Mouse (Mus musculus) limb, embryonic 15.5 days (tissue): Measurements from ENCODE around the gene Ift122. TPM values are rescaled to one million over a fixed set of nuclear protein-coding genes. Genes with fewer than 3 reads are reported as not detected.
A peak's percentile ranks its signal among the peaks of the same experiment; 100 is the strongest.
"Not testable (repeated sequence)": the region's sequence is repeated elsewhere in the genome, so short reads cannot be mapped to it uniquely, and the experiment has no call there.

Source experiments
- ATAC-seq: fragments of 200-750 bp; cut with Nextera tagmentation; 2 replicates; pipeline ENCODE4 v1.8.0; 2017; ENCODE audit warnings: low read depth, moderate TSS enrichment; ENCODE audit not compliant: insufficient number of reproducible peaks, low FRiP score, low TSS enrichment
- H3K27ac ChIP-seq: fragments of 300-500 bp; sonication (generic); 2 replicates; pipeline ENCODE4 v1.5.1; 2015; ENCODE audit warnings: moderate library complexity, mild to moderate bottlenecking, inconsistent platforms
- H3K27me3 ChIP-seq: fragments of 300-500 bp; sonication (generic); 2 replicates; pipeline ENCODE4 v1.6.1; 2015; ENCODE audit warnings: inconsistent platforms
- H3K36me3 ChIP-seq: fragments of 300-500 bp; sonication (generic); 2 replicates; pipeline ENCODE4 v1.6.1; 2015; ENCODE audit warnings: inconsistent platforms
- H3K4me1 ChIP-seq: fragments of 300-500 bp; sonication (generic); 2 replicates; pipeline ENCODE4 v1.6.1; 2015; ENCODE audit warnings: inconsistent platforms
- H3K4me2 ChIP-seq: fragments of 300-500 bp; sonication (generic); 2 replicates; pipeline ENCODE4 v1.6.1; 2015; ENCODE audit warnings: mild to moderate bottlenecking, inconsistent platforms
- H3K4me3 ChIP-seq: fragments of 300-500 bp; sonication (generic); 2 replicates; pipeline ENCODE4 v1.5.1; 2015; ENCODE audit warnings: mild to moderate bottlenecking, inconsistent platforms
- H3K9ac ChIP-seq: fragments of 300-500 bp; sonication (generic); 2 replicates; pipeline ENCODE4 v1.6.1; 2015; ENCODE audit warnings: inconsistent platforms
- H3K9me3 ChIP-seq: fragments of 300-500 bp; sonication (generic); 2 replicates; pipeline ENCODE4 v1.6.1; 2016; ENCODE audit warnings: inconsistent platforms
- WGBS: fragments of 180-500 bp; shearing (Covaris S2); methylation state at CpG from one replicate; pipeline ENCODE4 v1.1.7; 2015; 5-methylcytosine and 5-hydroxymethylcytosine counted together
- polyA plus RNA-seq: library from polyadenylated mRNA; unstranded; fragments of >200 nt; fragmentation: Nextera tagmentation; extraction: Ambion mirVana; gene quantifications from 2 replicates; pipeline ENCODE4 v1.2.1, GENCODE M21; 2015

The Ift122 gene
- polyA plus RNA-seq, 1 experiment from 2014 or later: 19.6 TPM

DNA sequence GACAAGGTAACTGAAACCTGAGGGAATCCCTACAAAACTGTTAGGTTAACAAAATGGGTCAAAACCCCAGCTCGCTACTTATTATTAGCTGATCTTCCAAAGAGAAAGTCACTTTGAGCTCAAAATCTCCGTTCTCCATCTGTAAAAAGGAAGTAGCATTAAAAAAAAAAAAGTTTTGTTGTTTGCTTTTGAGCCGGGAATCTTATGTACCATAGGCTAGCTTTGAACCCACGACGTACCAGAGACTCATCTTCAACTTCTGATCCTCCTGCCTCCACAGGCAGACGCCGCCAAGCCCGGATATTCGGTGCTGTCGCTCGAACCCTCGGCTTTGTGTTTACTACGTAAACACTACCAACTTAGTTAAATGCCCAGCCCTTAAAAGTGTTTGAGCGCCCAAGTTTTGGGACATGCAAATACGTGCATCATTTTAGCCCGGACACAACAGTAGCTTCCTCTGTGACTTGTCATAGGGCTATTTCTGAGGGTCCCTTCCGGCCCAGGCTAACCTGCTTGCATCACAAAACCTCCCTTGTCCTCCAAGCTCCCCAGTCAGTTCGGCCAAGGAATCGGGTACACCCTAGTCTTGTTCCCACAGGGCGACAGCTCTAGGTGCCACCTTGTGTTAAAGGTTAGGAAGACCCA is 702 bp upstream of the Ift122 start:
- peak overlapping the region; percentile 46 for H3K9ac ChIP-seq
- no peaks in the 10 kb centered on the region for H3K9me3 ChIP-seq
- H3K27me3 ChIP-seq: no peaks in the 10 kb centered on the region
- H3K4me3 ChIP-seq: peak overlapping the region; percentile 66
- ATAC-seq: peak; percentile 7; the same call in 1 of the 2 replicates
- H3K27ac ChIP-seq: peak overlapping the region; percentile 89
- H3K36me3 ChIP-seq: peaks cover 13% of the 10 kb centered on the region
- H3K4me2 ChIP-seq: peak overlapping the region; percentile 75
- 6% methylated on average over 20 of the region's 20 CpGs for WGBS
- peaks cover 30% of the 10 kb centered on the region for H3K4me1 ChIP-seq

DNA sequence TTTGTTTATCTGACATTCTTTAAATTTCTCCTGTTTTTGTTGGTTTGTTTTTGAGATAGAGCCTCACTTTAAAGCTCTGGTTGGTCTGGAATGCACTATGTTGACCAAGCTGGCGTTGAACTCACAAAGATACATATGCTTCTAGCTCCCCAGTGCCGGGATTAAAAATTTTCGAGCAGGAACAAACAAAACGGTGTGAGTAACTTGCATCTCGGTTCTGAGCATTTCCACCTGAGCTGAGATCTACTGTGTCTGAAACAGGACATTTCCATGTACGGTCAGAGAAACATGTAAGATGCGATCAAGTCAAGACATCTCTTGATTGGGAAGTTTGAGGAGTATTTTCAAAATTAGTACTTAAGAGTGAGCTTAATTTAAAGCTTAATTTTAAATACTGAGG is 715 bp downstream of the Ift122 start:
- Histone ChIP-seq H3K9me3 (no peaks in the 10 kb centered on the region), H3K27me3 (no peaks in the 10 kb centered on the region), H3K4me2 (peak overlapping the region; percentile 75), H3K27ac (peak overlapping the region; percentile 90), H3K4me3 (peak overlapping the region; percentile 66), H3K4me1 (peaks cover 33% of the 10 kb centered on the region), H3K9ac (0 out of 2 replicates have a peak overlapping the region, but pooled peaks have one; percentile 39), H3K36me3 (peaks cover 4% of the 10 kb centered on the region; the same call in 1 of the 2 replicates)
- 46% methylated on average over 7 of the region's 7 CpGs for WGBS
- no peak for ATAC-seq

DNA sequence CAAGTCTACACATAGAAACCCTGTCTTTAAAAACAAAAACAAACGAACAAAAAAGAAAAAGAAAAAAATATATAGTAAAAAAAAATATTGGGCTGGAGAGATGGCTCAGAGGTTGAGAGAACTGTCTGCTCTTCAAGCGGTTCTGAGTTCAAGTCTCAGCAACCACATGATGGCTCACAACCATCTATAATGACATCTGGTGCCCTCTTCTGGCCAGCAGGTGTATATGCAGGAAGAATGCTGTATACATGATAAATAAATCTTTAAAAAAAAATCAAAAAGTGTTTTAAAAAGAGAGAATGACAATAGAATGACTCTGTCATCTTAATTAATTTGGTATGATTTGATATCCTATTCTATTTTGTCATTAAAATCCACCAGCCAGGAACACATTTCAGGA is 1.2 kb downstream of the Ift122 start:
- WGBS: 77% methylated on average over 2 of the region's 2 CpGs

DNA sequence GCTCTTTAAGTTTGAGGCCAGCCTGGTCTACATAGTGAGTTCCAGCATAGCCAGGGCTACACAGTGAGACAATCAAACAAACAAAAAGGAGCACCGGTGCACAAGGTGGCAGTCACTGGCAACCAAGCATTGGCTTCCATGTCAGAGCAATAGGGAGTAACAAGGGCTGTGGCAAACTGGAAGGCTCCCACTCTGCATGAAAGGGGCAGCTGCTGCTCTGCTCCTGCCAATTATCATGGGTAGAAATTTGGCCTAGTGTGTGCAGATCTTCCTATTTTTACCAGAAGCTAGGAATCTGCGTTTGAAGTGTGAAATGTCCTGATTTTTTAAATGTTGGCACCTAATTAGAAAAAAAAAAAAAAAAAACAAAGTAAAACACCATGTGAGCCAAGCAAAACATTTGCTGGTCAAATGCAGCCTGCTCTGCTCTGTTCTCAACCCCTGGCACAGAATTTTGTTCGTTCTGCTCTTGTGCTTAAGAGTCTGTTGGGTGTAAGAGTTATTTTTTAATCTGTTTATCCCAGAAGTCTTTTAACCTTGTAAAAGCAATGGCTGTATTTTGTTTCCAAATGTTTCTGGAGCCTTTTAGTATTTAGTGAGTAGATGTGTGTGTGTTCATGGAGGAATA is 2.6 kb downstream of the Ift122 start:
- Histone ChIP-seq H3K27ac (peak overlapping the region; percentile 65), H3K4me2 (no peak overlapping the region)
- 59% methylated on average over 3 of the region's 3 CpGs for WGBS

More for the DNA sequence above, 1.2 kb downstream of the Ift122 start:
- no peaks in the 10 kb centered on the region for H3K27me3 ChIP-seq
- no peaks in the 10 kb centered on the region for H3K9me3 ChIP-seq
- H3K4me2 ChIP-seq: no peak overlapping the region
- H3K9ac ChIP-seq: no peak overlapping the region
- no peaks in the 10 kb centered on the region for H3K36me3 ChIP-seq
- ATAC-seq: no peak
- H3K4me1 ChIP-seq: peaks cover 33% of the 10 kb centered on the region
- H3K27ac ChIP-seq: no peak overlapping the region
- H3K4me3 ChIP-seq: no peak overlapping the region

DNA sequence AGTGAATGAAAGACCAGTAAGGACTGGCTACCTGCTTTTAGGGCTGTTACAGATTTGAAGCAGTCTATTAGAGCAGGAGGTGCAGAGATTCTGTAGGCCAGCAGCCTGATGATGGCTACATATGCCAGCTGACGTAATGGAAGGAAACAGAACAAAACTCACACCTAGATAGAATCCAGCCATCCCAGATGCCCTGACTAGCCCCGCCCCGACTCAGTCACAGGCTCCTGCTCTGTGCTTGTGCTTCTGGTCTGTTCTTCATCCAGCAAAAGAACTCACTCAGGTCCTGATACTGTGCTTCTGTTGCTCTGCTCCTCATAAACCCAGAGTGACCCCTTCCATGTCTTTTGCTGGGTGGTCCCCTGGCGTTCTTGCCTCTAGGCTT is 3.1 kb downstream of the Ift122 start:
- WGBS: 44% methylated on average over 4 of the region's 4 CpGs
- Histone ChIP-seq H3K9ac (no peak overlapping the region), H3K36me3 (no peaks in the 10 kb centered on the region), H3K27me3 (no peaks in the 10 kb centered on the region), H3K4me1 (peaks cover 33% of the 10 kb centered on the region), H3K27ac (peak overlapping the region; percentile 65), H3K9me3 (no peaks in the 10 kb centered on the region), H3K4me3 (no peak overlapping the region), H3K4me2 (no peak overlapping the region)
- ATAC-seq: no peak

More for the DNA sequence above, 2.6 kb downstream of the Ift122 start:
- H3K4me1 ChIP-seq: peaks cover 33% of the 10 kb centered on the region
- no peak overlapping the region for H3K9ac ChIP-seq
- H3K36me3 ChIP-seq: no peaks in the 10 kb centered on the region
- ATAC-seq: no peak
- no peaks in the 10 kb centered on the region for H3K27me3 ChIP-seq
- no peaks in the 10 kb centered on the region for H3K9me3 ChIP-seq
- no peak overlapping the region for H3K4me3 ChIP-seq

DNA sequence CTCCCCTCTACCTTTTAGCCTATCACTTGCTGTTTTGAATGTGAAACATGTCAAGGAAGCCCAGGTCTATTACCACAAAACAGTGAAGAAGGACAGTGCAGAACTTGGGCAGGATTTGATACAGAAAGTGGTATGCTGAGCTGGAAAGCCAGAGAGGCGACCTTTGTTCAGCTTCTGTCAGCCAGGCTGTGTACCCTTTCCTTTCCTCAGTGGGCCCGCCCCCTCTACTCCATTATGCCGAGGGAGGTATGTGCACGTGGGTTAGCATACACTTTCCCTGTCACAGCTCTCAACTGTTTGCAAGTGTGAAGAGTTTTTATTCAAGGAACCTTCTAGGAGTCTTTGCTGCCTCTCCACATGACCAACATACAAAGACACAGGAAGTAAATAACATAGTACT is 6.0 kb downstream of the Ift122 start:
- 66% methylated on average over 4 of the region's 4 CpGs for WGBS
- H3K36me3 ChIP-seq: peaks cover 14% of the 10 kb centered on the region; the same call in 1 of the 2 replicates
- no peak overlapping the region for H3K4me2 ChIP-seq
- peaks cover 19% of the 10 kb centered on the region for H3K4me1 ChIP-seq
- no peak for ATAC-seq
- no peaks in the 10 kb centered on the region for H3K9me3 ChIP-seq
- H3K27me3 ChIP-seq: no peaks in the 10 kb centered on the region
- no peak overlapping the region for H3K4me3 ChIP-seq
- H3K9ac ChIP-seq: no peak overlapping the region
- no peak overlapping the region for H3K27ac ChIP-seq

DNA sequence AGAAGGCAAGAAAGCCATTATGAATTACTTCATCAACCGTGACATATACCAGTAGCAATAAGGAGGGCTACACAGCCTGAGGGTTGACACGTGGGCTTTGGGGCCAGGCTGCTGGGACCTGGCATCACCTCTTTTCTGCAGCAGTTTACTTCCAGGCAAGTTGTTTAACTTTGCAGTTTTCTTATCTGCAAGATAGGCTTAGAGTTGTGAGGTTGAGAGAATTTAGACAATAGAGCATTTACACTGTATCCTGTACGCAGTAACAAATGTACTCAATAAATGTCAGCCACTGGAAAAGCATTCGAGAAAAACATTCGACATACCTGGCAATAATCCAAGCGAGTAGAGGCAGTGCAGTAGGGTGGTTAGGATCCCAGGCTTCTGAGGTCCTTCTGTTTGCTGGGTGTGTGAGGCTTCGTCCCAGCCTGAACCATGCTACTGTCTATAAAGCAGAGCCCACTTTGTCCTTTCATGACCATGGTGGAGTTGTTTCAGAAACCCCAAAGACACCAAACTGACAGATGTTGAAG is 6.8 kb downstream of the Ift122 start:
- H3K4me1 ChIP-seq: peaks cover 19% of the 10 kb centered on the region
- H3K36me3 ChIP-seq: peaks cover 19% of the 10 kb centered on the region
- 66% methylated on average over 7 of the region's 7 CpGs for WGBS
- no peak for ATAC-seq
- no peak overlapping the region for H3K27ac ChIP-seq
- H3K9me3 ChIP-seq: no peaks in the 10 kb centered on the region
- no peak overlapping the region for H3K4me3 ChIP-seq
- H3K4me2 ChIP-seq: no peak overlapping the region
- no peaks in the 10 kb centered on the region for H3K27me3 ChIP-seq
- no peak overlapping the region for H3K9ac ChIP-seq

DNA sequence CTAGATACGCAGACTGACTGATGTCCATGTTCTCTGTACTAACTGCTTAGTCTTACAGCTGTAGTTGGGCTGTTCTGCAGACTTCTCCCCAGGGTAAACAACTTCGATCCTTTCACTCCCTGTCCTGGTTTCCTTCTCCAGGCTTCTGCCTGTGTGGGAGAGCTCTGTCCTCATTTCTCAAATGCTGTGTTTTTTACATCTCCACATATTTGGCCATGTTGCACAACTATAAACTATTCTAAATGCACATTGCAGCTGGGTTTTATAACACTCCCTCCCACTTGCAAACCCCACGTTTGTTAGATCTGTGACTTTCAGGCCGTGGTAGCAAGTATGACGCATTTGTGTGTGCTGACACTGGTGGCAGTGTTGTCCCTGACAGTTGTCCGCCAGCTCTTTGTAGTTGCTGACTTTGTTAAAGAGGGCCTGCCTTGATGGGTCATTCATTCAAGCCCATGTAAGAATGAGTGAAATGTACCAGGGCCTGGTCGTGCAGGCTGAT is 10.1 kb downstream of the Ift122 start:
- no peaks in the 10 kb centered on the region for H3K9me3 ChIP-seq
- no peak overlapping the region for H3K4me2 ChIP-seq
- no peak overlapping the region for H3K27ac ChIP-seq
- no peak overlapping the region for H3K9ac ChIP-seq
- ATAC-seq: no peak
- H3K4me1 ChIP-seq: no peaks in the 10 kb centered on the region
- 61% methylated on average over 7 of the region's 7 CpGs for WGBS
- H3K27me3 ChIP-seq: no peaks in the 10 kb centered on the region
- H3K4me3 ChIP-seq: no peak overlapping the region
- H3K36me3 ChIP-seq: peaks cover 22% of the 10 kb centered on the region

DNA sequence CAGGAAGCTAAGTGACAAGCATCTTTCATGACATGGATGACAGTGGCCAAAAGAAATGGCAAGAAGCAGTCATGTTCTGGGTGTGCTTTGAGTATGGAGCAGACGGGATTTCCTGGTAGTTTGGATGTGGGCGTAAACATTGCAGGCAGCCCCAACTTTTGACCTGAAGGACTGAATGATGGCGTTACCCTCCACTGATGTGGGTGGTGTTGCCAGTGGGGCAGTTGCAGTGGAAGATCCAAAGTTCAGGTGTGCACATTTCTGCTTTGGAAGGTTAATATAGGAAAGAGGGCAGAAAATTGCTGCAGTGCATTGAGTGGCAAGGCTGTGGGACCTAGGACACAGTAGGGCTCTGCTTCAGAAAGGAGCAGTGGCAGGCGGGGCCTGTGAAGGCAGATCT is 12.0 kb downstream of the Ift122 start:
- 94% methylated on average over 4 of the region's 4 CpGs for WGBS

DNA sequence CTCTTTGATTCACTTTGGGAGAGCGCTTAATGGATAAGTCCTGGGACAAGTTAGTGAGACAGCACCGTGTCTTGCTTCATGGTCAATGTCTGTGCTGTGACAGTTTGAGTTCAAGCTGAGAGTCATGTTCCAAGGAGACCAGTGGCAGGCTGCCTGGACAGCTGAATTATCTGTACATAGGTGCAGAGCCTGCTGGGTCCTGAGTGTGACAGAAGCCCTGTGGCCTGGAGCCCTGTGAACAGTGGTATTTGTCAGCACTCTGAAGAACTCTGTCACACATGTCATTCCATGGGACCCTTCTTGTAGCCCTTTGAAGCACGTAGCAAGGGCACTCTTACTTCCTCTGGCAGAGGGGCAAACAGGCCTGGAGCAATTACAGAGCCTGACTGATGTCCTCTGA is 13.9 kb downstream of the Ift122 start:
- H3K9me3 ChIP-seq, H3K4me3 ChIP-seq, ATAC-seq, H3K27me3 ChIP-seq, H3K9ac ChIP-seq, H3K27ac ChIP-seq, H3K4me1 ChIP-seq, H3K4me2 ChIP-seq: not testable (repeated sequence)
- no CpG with 5 or more reads among the region's 3 CpGs for WGBS
- H3K36me3 ChIP-seq: peaks cover 22% of the 10 kb centered on the region

More for the DNA sequence above, 12.0 kb downstream of the Ift122 start:
- Histone ChIP-seq H3K36me3 (peaks cover 22% of the 10 kb centered on the region), H3K9me3 (no peaks in the 10 kb centered on the region), H3K4me2 (no peak overlapping the region), H3K9ac (no peak overlapping the region), H3K4me1 (no peaks in the 10 kb centered on the region), H3K27me3 (no peaks in the 10 kb centered on the region), H3K27ac (no peak overlapping the region), H3K4me3 (no peak overlapping the region)
- no peak for ATAC-seq

DNA sequence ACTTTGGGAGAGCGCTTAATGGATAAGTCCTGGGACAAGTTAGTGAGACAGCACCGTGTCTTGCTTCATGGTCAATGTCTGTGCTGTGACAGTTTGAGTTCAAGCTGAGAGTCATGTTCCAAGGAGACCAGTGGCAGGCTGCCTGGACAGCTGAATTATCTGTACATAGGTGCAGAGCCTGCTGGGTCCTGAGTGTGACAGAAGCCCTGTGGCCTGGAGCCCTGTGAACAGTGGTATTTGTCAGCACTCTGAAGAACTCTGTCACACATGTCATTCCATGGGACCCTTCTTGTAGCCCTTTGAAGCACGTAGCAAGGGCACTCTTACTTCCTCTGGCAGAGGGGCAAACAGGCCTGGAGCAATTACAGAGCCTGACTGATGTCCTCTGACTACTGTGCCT is 18.0 kb downstream of the Ift122 start:
- H3K36me3 ChIP-seq, H3K4me1 ChIP-seq, ATAC-seq, H3K27ac ChIP-seq, H3K9ac ChIP-seq, H3K27me3 ChIP-seq, H3K4me3 ChIP-seq, H3K4me2 ChIP-seq, H3K9me3 ChIP-seq: not testable (repeated sequence)
- WGBS: no CpG with 5 or more reads among the region's 3 CpGs

DNA sequence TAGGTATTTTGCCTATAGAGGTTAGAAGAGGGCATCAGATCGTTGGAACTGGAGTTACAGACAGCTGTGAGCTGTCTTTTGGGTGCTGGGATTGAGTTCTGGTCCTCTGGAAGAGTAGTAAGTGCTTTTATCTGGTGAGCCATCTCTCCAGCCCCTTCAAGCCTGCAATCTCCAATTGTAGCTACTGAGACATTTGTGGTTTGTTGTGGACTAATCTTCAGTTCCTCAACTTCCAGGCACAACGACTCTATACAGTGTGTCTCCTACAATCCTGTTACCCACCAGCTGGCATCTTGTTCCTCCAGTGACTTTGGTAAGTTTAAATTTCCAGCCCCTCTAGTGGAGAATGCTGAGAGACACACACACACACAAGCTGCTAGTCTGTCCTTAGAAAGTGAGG is 24.0 kb downstream of the Ift122 start:
- no peaks in the 10 kb centered on the region for H3K27me3 ChIP-seq
- H3K36me3 ChIP-seq: peaks cover 38% of the 10 kb centered on the region
- H3K4me1 ChIP-seq: no peaks in the 10 kb centered on the region
- H3K9ac ChIP-seq: no peak overlapping the region
- no peak overlapping the region for H3K27ac ChIP-seq
- H3K4me3 ChIP-seq: no peak overlapping the region
- no peak overlapping the region for H3K4me2 ChIP-seq
- WGBS: 87% methylated on average over 2 of the region's 2 CpGs
- no peak for ATAC-seq
- no peaks in the 10 kb centered on the region for H3K9me3 ChIP-seq
